Mouse (Mus musculus): Measurements from ENCODE around the gene Fndc5.

Gene Fndc5

GRCm38 (mm10) chr4:129136579-129137391, at the start of gene Fndc5:
Gene Fndc5, plus strand, starts transcription at chr4:129136999.
- DNase-seq (ENCODE audit: low read depth, low spot score), result no peak

GRCm38 (mm10) chr4:129087850-129088249, 48.9 kb upstream of the Fndc5 start:
- no peak for DNase-seq (ENCODE audit: low read depth, low spot score)

GRCm38 (mm10) chr4:129095276-129095675, 41.5 kb upstream of the Fndc5 start:
- no peak for DNase-seq (ENCODE audit: low read depth, low spot score)

- DNase-seq (ENCODE audit: low read depth, low spot score), result no peak
These were observed 39.8 kb upstream of the Fndc5 start for GRCm38 (mm10) chr4:129097006-129097405.

- DNase-seq (ENCODE audit: low read depth, low spot score), result no peak
These were observed 34.5 kb upstream of the Fndc5 start for GRCm38 (mm10) chr4:129102133-129102829.

- no peak for DNase-seq (ENCODE audit: low read depth, low spot score)
These were observed 31.4 kb upstream of the Fndc5 start, which contains the start of gene Tmem54 for GRCm38 (mm10) chr4:129105356-129105755. Gene Tmem54, plus strand, starts transcription at chr4:129105548.

GRCm38 (mm10) chr4:129106073-129106472, 30.7 kb upstream of the Fndc5 start:
- DNase-seq (ENCODE audit: low read depth, low spot score), result no peak

GRCm38 (mm10) chr4:129107348-129107899, 29.4 kb upstream of the Fndc5 start:
- DNase-seq (ENCODE audit: low read depth, low spot score), result no peak

- no peak for DNase-seq (ENCODE audit: low read depth, low spot score)
These were observed 28.2 kb upstream of the Fndc5 start for GRCm38 (mm10) chr4:129108624-129109023.

- DNase-seq (ENCODE audit: low read depth, low spot score), result no peak
These were observed 26.0 kb upstream of the Fndc5 start for GRCm38 (mm10) chr4:129110804-129111203.

GRCm38 (mm10) chr4:129111350-129111749, 25.4 kb upstream of the Fndc5 start:
- DNase-seq (ENCODE audit: low read depth, low spot score), result peak; percentile 43

- DNase-seq (ENCODE audit: low read depth, low spot score), result no peak
These were observed 24.6 kb upstream of the Fndc5 start for GRCm38 (mm10) chr4:129112231-129112630.

- DNase-seq (ENCODE audit: low read depth, low spot score), result peak; percentile 96
These were observed 23.5 kb upstream of the Fndc5 start for GRCm38 (mm10) chr4:129113083-129113988.

GRCm38 (mm10) chr4:129116703-129117102, 20.1 kb upstream of the Fndc5 start:
- no peak for DNase-seq (ENCODE audit: low read depth, low spot score)

- no peak for DNase-seq (ENCODE audit: low read depth, low spot score)
These were observed 18.9 kb upstream of the Fndc5 start for GRCm38 (mm10) chr4:129117720-129118510.

- no peak for DNase-seq (ENCODE audit: low read depth, low spot score)
These were observed 17.1 kb upstream of the Fndc5 start for GRCm38 (mm10) chr4:129119708-129120107.

GRCm38 (mm10) chr4:129120520-129121445, 16.0 kb upstream of the Fndc5 start:
- no peak for DNase-seq (ENCODE audit: low read depth, low spot score)

GRCm38 (mm10) chr4:129121569-129122086, 15.2 kb upstream of the Fndc5 start, which contains the start of gene Hpca:
Gene Hpca, minus strand, starts transcription at chr4:129122036.
- no peak for DNase-seq (ENCODE audit: low read depth, low spot score)

GRCm38 (mm10) chr4:129122107-129122506, 14.7 kb upstream of the Fndc5 start:
- DNase-seq (ENCODE audit: low read depth, low spot score), result no peak

All from A20 (cell line).